Mouse (Mus musculus) heart, postnatal 14 days (tissue): ENCODE results near the gene Irgq. TPM values are rescaled to one million over a fixed set of nuclear protein-coding genes. Genes with fewer than 3 reads are reported as not detected.
"Not testable (repeated sequence)": the region's sequence is repeated elsewhere in the genome, so short reads cannot be mapped to it uniquely, and the experiment has no call there.

Experiments used
- DNase-seq, 2 experiments: peaks; one replicate each; pipeline ENCODE4 v3.0.0; 2021 to 2022
- intact Hi-C: fragments of 180-260 bp; cut with DNase I; formaldehyde crosslinking; loops from one replicate; pipeline ENCODE4 v1.15.1; 2025
- total RNA-seq, 2 experiments: library from RNA; stranded (reverse); gene quantifications; 2 replicates each; pipeline ENCODE4 v1.2.3; 2021

Gene Irgq
- total RNA-seq, 2 experiments from 2014 or later = 18.2 to 19.5 TPM

DNA sequence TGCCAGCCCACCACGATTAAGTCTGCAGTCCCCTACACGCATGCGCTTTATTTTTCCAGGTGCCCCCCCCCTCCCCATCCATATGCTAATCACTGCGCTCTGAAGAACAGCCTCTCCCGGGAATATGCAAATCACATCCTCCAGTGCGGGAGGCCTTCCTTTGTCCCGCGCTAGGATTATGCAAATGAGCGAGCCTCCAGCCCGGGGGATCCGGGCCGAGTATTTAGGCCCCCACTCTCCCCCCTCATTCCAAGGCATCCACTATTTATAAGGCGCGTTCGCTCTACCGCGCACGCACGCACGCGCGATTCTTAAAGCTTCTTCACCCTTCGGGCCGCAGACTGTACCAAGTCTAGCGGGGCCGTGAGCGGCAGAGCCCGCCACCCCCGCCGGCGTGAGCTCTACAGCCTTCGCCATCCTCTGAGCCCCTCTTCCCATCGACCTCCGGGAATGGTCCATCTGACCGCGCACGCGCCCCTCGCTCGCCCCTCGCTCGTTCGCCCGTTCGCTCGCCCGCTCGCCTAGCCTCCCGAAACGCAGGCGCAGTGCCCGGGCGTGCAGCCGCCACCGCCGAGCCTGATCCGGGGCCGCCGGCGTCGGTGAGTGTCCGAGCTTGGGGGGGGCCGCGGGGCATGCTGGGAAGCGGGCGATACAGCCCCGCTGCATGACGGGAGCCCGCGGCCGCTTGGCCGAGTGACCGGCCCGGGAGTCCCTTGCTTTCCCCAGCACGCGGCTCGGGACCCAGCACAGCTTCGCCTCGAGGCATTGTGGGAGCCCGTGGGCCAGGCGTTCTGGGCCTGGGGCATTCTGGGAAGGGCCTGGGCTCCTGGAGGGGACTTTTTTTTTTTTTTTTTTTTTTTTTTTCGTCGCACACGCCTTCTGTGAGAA lies 23.4 kb upstream of the Irgq start, which contains the start of gene Zfp428:
Zfp428 (plus strand) TSS at position 169 of the 888 bp plus-strand sequence.
- intact Hi-C loops = loop anchor here (1.0 to 5.0 kb wide), 2 partner anchors 23 to 35 kb away; partner anchors contain the start of gene Irgq
- DNase-seq = peak; percentile 91

DNA sequence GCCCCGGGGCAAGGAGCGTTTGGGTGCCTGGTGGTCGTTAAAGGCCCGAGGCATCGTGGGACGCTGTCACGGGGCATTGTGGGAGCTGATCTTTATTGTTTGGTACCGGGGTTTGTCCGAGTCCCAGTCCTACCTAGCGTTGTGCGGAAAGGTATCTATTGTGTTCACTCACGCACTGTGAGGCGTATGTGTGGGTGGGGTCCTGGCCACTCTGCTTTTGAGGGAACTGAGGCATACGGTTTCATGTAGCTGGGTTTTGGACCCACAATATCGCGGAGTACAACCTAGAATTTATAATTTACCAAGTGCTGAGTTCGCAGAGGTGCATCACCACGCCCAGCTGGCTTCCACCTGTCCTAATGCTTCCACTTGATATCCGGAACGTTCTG lies 22.8 kb upstream of the Irgq start:
- intact Hi-C loops = loop anchor here (1.0 to 5.0 kb wide), 2 partner anchors 23 to 35 kb away; partner anchors contain the start of gene Irgq
- DNase-seq = no peak

DNA sequence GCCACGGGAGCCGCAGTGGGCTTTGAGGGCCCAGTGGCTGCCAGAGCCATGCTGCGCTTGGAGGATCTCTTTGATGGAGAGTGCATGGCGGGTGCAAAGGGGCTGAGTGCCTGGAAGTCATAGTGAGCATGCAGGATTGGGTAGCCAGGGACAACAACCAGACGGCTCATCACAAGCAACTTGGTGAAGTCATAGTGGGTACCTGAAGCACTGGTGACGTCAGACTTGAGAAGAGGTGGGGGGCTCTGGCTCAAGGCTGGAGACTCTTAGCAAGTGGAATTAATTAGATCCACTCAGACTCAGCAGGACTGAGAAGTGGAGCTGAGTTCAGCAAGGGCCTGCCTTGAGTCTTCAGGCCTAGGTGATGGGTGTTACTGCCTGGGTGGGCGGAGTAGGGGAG lies 18.1 kb upstream of the Irgq start, which contains the start of gene AC161166.1:
AC161166.1 (minus strand) TSS at position 101 of the 400 bp plus-strand sequence.
- intact Hi-C loops = no loop called here
- no peak for DNase-seq

- intact Hi-C loops, DNase-seq: not testable (repeated sequence)
Observed at GRCm38 (mm10) chr7:24516319-24516718, 14.2 kb upstream of the Irgq start.

GRCm38 (mm10) chr7:24517077-24517476 lies 13.4 kb upstream of the Irgq start:
- intact Hi-C loops = no loop called here
- DNase-seq = no peak

DNA sequence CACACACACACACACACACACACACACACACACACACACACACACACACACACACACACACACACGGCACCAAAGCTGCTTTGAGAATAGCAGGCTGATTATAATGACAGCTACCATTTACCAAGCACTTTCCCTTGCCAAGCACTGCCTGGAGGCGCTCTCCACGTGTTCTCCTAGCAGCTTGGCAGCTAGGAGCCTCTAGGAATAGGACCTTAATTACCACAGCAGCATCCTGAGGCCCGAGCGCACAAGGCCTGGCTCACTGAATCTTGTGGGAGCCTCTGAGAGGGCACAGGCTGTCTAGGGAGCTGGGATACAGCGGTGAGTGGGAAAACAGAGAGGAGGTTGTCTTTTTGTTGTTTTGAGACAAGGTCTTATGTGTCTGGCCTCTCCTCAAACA lies 12.8 kb upstream of the Irgq start:
- intact Hi-C loops = no loop called here
- no peak for DNase-seq

DNA sequence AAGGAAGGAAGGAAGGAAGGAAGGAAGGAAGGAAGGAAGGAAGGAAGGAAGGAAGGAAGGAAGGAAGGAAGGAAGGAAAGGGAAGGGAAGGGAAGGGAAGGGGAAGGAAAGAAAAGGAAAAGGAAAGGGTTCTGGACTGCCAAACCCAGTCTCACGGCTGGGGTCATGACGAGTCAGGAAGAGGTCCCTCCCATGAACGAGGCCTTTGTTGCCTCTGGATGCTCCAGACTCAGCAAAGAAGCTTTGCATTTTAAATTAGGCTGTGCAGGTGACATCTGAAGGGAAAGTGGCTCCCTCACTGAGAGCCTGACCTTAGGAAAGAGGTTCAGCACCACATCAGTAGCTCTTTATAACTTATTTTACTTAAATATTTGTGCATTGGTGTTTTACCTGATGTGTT lies 11.4 kb upstream of the Irgq start:
- DNase-seq = no peak
- intact Hi-C loops = no loop called here

DNA sequence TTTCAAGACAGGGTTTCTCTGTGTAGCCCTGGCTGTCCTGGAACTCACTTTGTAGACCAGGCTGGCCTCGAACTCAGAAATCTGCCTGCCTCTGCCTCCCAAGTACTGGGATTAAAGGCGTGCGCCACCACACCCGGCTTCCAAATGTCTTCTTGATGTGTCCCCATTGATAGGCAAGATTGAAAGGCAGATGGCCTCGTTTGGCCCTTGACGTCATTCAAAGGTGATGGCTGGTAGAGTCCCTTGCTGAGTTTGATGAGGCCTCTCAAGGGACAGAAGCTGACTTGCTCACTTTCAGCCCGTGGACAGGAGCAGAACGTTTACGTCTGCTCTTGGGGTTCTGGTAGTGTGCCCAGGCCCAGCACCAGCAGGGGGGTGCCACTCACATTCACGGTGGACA lies 10.4 kb upstream of the Irgq start:
- intact Hi-C loops, DNase-seq: not testable (repeated sequence)

DNA sequence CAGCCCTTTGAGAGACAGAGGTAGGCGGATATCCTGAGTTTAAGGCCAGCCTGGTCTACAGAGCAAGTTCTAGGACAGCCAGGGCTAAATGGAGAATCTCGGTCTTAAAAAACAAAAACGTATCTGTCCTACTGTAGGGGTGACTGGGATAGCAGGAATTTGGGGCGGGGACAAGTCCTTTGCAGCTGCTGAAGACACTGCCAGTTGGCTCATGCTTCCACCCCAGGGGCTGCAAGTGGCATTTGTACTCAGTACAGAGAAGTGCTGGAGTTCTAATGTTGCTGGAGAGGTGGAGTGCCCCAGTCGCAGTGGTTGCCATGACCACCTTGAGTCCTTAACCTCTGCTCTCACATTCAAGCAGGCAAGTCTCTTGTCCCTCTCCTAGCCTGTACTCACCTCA lies 7.7 kb upstream of the Irgq start:
- intact Hi-C loops = no loop called here
- no peak for DNase-seq

GRCm38 (mm10) chr7:24523723-24524122 lies 6.8 kb upstream of the Irgq start:
- intact Hi-C loops = no loop called here
- DNase-seq = no peak

DNA sequence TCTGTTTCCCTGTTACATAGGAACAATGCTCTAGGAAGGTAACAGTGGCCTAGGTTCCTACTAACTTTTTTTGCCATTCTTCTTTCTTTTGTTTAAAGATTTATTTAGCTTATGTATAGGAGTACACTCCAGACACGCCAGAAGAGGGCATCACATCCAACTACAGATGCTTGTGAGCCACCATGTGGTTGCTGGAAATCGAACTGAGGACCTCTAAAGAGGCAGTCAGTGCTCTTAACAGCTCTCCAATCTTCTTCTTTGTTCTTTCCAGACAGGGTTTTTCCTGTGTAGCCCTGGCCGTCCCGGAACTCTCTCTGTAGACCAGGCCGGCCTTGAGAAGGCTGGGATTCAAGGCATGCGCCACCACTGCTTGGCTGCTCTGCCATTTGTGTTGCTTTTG lies 5.5 kb upstream of the Irgq start:
- intact Hi-C loops = no loop called here
- DNase-seq = no peak

- intact Hi-C loops = no loop called here
- DNase-seq = no peak
Observed at GRCm38 (mm10) chr7:24525686-24526420, 4.6 kb upstream of the Irgq start.

- intact Hi-C loops = no loop called here
- no peak for DNase-seq
Observed at GRCm38 (mm10) chr7:24528861-24529260, 1.6 kb upstream of the Irgq start.

DNA sequence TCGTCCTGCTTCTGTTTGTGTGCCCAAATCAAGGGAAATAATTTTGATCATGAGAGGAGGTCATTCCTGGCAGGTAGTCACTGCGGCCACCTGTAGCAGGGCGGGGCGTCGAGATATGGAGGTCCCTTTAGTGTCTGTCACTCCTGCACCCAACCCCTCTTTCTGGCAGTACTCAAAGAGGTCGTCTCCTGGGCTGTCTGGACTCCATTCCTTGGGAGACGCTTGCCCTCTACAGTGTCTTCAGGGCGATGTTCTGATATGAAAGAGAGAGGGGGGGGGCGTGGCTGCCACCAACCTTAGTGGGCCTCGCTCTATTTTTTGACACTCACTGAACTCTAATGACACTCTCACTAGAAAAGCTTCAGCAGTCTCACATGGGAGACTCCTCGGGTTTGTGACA lies 909 bp upstream of the Irgq start:
- intact Hi-C loops = no loop called here
- no peak for DNase-seq

- DNase-seq = peak; percentile 74 to 83
- intact Hi-C loops = no loop called here
Observed at GRCm38 (mm10) chr7:24531211-24531971, 902 bp downstream of the Irgq start.

DNA sequence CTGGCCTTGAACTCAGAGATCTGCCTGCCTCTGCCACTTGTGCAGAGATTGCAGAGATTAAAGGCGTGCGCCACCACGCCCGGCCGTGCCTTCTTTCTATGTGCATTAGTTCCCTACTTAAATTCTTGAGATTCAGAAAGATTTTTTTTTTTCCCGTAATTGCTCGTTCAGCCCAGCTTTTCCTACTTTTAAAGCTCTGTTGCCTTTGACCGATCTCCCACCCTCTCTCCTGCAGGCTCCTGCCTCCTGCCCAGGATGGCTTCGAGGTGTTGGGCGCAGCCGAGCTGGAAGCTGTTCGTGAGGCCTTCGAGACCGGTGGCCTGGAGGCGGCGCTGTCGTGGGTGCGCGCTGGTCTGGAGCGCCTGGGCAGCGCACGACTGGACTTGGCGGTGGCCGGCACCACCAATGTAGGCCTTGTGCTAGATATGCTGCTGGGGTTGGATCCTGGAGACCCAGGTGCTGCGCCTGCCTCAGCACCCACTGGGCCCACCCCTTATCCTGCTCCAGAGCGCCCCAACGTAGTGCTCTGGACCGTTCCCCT lies 2.6 kb downstream of the Irgq start:
- intact Hi-C loops = no loop called here
- no peak for DNase-seq

- DNase-seq = no peak
- intact Hi-C loops = no loop called here
Observed at GRCm38 (mm10) chr7:24533806-24534205, 3.3 kb downstream of the Irgq start.

DNA sequence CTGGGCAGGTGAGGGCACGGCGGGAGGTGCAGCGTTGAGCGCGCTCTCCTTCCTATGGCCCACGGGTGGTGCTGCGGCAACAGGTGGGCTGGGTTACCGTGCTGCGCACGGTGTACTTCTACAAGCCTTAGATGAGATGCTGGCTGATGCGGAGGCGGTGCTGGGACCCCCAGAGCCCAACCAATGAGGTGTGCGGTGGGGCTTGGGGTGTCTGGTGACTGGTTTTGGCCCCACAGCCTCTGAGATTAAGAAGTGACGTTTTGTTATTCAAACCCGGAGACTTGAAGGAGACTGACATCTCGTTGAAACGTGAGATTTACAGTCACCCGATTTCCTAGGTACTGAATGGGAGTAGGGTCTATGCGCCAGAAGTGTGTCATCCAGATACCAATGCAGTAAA lies 3.8 kb downstream of the Irgq start:
- intact Hi-C loops = no loop called here

DNA sequence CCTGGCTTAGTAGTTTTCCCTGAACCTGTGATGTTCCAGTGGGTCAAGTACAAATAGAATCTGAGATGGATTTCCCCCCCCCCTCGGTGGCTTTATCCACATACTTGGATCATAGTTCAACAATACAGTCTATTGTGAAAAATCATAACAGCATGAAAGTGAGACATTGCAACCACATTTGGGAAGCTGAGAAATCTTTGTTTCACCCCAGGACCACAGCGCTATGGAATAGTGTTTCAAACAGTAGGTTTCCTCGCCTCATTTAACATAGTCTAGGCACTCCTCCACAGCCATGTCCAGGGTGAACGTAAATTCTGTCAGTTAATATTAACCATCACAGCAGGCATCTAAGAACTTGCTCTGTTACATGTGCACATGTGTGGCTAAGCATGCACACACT lies 6.6 kb downstream of the Irgq start:
- intact Hi-C loops = no loop called here
- DNase-seq = no peak

More for the DNA sequence above, 3.8 kb downstream of the Irgq start:
- DNase-seq = no peak

DNA sequence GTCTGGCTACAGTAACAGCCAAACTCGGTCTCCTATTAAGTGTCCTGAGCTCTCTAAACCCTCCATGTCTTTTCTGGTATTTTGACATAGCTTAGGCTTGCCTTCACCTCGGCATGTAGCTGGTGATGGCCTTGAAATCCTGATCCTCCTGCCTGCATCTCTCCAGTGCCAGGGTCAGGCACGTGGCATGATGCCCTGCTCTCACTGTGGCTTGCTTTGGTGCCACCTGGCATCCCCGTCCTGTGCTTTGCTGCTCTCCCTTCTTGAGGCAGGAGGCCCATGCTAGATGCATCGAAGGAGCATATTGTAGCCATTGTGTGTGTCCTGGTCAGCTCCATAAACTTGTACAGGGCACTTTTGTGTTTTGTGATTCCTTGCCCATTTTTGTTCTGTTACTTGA lies 7.1 kb downstream of the Irgq start:
- no peak for DNase-seq
- intact Hi-C loops = no loop called here
